Mouse (Mus musculus): ENCODE data around the gene Myzap.
"Not testable (repeated sequence)": the region's sequence is repeated elsewhere in the genome, so short reads cannot be mapped to it uniquely, and the experiment has no call there.

Gene Myzap

DNA sequence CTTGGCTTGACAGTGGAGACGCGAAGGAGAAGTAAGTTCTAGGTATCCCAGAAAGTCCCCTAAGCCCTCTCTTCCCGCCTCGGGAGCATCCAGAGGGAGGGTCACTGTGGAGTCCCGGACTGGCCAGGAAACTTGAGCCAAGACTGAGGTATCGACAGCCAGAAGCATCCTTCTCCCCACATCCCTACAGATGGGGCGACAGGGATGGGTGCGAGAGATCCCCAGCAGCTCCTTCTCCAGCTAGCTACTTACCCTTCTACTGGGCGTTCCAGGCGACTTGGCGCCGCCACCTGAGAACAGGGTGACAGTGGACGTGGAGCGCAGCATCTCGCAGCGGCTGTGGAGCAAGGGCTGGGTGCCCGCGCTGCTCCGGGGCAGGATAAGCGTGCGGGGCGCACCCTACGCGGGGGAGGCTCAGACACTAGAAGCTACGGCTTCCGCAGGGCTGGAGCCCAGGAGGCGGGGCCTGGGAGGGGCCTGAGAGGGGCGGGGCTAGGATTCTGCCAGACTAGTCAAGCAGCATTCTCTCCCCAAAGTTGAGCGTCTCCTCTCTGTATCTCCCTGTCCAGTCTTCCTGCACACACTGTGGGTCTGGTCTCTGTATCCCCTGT, at the start of gene Myzap:
Gene Myzap, minus strand, starts transcription at position 423 of the 611 bp plus-strand sequence.
- in situ Hi-C loops (cut with MseI, MboI), result no loop called here

DNA sequence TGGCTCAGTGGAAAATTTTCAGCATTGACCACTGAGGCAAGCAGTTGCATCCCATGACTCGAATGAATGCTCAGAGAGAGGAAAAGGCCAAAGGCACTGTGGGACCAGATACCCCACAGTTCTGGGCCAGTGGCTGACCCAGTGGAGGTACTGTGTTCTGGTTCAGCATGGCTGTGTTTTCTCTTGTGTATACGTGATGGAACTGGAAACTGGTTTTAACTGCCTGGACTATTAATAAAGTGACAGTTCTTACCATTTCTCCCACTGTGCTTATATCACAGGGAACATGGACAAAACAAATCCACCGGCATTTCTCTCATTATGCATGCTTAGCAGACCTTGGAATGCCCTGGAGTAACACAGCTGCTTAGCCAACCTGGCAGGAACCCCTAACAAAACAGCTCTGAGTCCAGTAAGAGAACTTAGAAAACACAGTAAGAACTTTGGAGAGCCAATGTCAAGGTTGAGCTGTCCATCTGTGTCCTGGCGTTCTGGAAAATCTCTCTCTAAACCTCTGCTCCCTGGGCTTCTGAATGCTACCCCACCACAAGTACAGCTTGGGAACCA, 48.3 kb upstream of the Myzap start:
- in situ Hi-C loops (cut with MseI, MboI), result loop anchor here (5.0 to 10.0 kb wide), 2 partner anchors 134 to 167 kb away; partner anchors contain the start of gene Cgnl1 (in 1 of the 2)

DNA sequence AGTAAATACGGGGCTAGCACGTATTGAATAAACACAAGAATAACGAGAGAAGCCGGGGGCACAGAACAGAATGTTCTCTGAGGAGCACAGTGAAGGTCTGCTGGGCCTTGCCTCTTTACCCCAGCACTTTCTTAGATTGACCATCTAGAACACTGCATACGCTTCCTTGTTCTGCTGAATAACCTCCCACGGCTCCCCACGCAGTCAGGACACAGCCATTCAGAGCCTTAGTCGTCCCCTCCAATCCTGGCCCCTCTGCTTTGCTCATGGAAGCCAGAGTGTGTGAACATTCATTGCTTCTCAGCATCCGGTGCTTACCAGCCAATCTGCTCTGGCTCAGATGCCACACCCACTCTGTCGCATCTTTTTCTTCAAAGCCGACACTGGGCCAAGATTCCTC, 46.0 kb upstream of the Myzap start:
- in situ Hi-C loops (cut with MseI, MboI), result no loop called here

GRCm38 (mm10) chr9:71636854-71637253, 44.7 kb upstream of the Myzap start:
- in situ Hi-C loops (cut with MseI, MboI), result no loop called here

DNA sequence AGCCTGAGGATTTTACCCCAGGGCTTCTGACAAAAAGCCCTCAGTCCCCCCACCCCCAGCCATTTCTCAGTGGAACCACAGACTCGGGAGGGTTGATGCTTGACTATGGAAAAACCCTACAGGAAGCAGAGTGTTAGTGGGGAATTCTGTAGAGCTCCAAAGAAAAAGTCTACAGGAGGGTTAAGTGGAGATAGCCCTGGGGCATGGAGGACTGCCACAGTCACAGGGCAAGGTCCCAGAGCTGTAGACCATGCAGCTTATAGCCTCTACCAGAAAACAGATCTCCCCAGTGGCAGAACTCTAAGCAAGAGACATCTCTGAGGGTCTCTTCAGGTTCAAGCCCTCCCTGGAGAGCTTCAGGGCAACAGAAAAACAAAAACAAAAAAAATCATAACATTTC, 43.5 kb upstream of the Myzap start:
- in situ Hi-C loops (cut with MseI, MboI), result no loop called here

GRCm38 (mm10) chr9:71634916-71635315, 42.8 kb upstream of the Myzap start:
- in situ Hi-C loops (cut with MseI, MboI), result no loop called here

GRCm38 (mm10) chr9:71628921-71629320, 36.8 kb upstream of the Myzap start:
- in situ Hi-C loops (cut with MseI, MboI), result no loop called here

DNA sequence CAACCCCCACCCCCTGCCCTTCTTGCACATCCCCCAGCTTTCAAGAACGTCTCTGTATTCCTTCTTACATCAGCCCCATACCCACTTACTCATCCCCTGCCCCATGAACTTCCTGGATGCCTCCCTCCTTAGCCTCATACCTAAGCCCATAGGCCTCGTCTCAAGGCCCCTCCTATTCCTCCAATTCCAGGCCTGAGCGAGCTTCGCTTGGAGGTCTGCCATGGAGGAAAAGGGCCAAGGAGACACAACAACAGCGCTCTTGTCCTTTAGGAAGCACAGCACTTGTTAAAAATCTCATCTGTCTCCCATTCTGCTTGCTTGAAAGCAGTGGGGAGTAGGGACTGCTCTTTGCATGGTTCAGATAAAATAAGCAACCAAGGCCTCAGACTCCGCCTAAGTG, 36.1 kb upstream of the Myzap start:
- in situ Hi-C loops (cut with MseI, MboI), result no loop called here

DNA sequence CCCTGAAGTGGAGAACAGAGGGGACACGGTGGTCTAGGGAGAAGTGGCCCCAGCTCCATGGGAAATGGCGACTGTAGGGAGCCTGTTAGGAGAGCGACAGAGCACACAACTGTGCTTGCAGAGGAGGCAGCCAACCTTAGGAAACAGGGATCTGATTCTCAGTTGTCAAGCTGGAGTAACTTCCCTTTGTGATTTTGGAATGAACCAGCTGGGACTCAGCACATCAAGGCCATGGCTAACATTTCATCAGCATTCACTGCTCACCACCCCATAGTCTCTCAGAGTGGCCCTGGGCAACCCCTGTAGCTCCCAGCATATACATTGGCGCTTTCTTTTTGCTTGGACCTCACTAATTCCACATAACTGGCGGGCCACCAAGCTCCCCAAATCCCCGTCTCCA, 33.8 kb upstream of the Myzap start:
- in situ Hi-C loops (cut with MseI, MboI), result no loop called here

GRCm38 (mm10) chr9:71624793-71625495, 32.8 kb upstream of the Myzap start:
- in situ Hi-C loops (cut with MseI, MboI), result no loop called here

GRCm38 (mm10) chr9:71623871-71624569, 31.9 kb upstream of the Myzap start:
- in situ Hi-C loops (cut with MseI, MboI), result no loop called here

DNA sequence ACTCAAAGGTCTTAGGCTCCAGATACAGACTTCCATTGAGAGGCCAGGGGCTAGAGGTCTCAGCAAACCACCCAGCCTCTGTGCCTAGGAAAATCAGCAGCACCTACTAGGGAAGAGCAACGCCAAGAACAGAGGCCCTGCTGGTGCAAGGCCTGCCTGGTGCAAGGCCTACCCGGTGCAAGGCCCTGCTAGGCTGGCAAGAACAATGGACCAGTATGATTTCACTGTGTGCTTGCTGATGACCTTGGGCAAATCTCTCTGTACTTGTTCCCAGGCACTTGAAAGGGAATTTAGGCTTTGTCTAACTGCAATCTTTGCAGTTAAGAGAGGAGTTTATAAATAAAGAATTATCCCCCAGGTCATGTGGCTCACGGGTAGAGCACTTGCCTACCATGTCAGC, 30.4 kb upstream of the Myzap start:
- in situ Hi-C loops (cut with MseI, MboI), result no loop called here

GRCm38 (mm10) chr9:71621968-71622367, 29.8 kb upstream of the Myzap start:
- in situ Hi-C loops (cut with MseI, MboI), result no loop called here

DNA sequence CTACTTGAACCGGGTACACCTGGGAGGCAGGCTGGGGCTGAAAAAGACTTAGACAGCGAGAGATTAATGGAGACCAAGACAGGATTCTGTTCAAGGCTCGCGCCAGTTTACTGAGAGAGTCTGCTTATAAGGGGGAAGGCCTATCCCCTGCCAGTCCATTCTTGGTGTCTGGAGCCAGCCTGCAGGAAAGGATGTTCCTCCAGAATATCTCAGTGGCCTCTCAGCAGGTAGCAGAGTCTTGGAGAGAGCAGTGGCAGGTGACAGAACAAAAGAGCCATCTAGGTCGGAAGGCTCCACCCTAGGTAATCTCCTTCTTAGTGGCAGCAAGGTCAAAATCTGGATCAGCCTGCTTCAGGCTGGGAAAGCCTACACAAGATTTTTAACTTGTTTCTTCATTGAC, 28.0 kb upstream of the Myzap start:
- in situ Hi-C loops (cut with MseI, MboI), result not testable (repeated sequence)

GRCm38 (mm10) chr9:71617363-71617762, 25.2 kb upstream of the Myzap start:
- in situ Hi-C loops (cut with MseI, MboI), result loop anchor here in 1 of 2 experiments (10.0 kb wide), 1 partner anchor 253 kb away; no protein-coding TSS in a partner anchor

GRCm38 (mm10) chr9:71616185-71616584, 24.0 kb upstream of the Myzap start:
- in situ Hi-C loops (cut with MseI, MboI), result loop anchor here in 1 of 2 experiments (10.0 kb wide), 1 partner anchor 251 kb away; no protein-coding TSS in a partner anchor

- in situ Hi-C loops (cut with MseI, MboI), result loop anchor here (5.0 to 10.0 kb wide), 2 partner anchors 72 to 250 kb away; no protein-coding TSS in a partner anchor
Observed at GRCm38 (mm10) chr9:71614643-71615042, 22.5 kb upstream of the Myzap start.

DNA sequence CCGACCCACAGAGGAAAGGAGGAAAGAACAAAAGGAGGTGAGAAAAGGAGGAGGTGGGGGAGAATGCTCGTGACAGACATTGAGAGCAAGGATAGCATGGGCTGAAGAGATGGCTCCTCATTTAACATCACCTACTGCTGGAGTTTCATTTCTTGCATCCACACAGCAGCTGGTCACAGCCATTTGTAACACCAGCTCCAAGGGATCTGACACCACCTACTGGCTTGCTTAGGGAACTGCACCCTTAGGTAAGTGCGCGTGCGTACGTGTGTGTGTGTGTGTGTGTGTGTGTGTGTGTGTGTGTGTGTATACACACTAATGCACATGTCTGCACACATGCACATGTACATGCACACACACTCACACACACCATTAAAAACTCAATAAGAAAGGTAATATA, 20.8 kb upstream of the Myzap start:
- in situ Hi-C loops (cut with MseI, MboI), result loop anchor here (5.0 to 10.0 kb wide), 2 partner anchors 71 to 248 kb away; no protein-coding TSS in a partner anchor

DNA sequence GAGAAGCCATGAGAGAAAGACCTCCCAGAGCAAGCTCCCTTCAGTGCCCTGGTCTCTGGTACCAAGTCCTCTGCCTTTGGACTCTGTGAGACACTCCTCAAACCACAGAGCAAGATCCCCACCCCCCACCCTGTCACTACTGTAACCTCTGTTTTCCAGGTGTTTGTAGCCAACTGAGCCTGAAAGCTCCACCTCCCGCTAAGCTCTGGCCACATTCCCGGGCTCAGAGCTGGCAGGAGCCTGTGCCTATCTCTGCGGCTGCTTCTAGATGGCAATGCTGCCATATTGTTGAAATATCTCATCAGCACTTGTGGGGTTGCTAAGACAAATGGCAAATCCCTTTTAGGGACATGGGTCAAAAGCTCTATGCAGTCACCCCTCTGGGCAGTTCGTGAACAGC, 19.7 kb upstream of the Myzap start:
- in situ Hi-C loops (cut with MseI, MboI), result loop anchor here (5.0 to 10.0 kb wide), 2 partner anchors 70 to 247 kb away; no protein-coding TSS in a partner anchor

- in situ Hi-C loops (cut with MseI, MboI), result no loop called here
Observed at GRCm38 (mm10) chr9:71609010-71609409, 16.9 kb upstream of the Myzap start.

GRCm38 (mm10) chr9:71606296-71607057, 14.3 kb upstream of the Myzap start:
- in situ Hi-C loops (cut with MseI, MboI), result no loop called here

Measured in mouse trophoblast stem cell (cell line).